Mouse (Mus musculus) forebrain, postnatal 0 days (tissue): ENCODE results near the gene Washc3. TPM values are rescaled to one million over a fixed set of nuclear protein-coding genes. Genes with fewer than 3 reads are reported as not detected.

Source experiments
- ATAC-seq: fragments of 200-750 bp; cut with Nextera tagmentation; 2 replicates; pipeline ENCODE4 v1.8.0; 2017; ENCODE audit warnings: mild to moderate bottlenecking, moderate library complexity
- DNase-seq: peaks from one replicate; pipeline ENCODE4 v3.0.0-alpha.2; 2015
- H3K27ac ChIP-seq: fragments of 300-500 bp; sonication (generic); 2 replicates; pipeline ENCODE4 v1.5.1; 2014; ENCODE audit warnings: low read depth, mild to moderate bottlenecking, antibody characterized with exemption, low read length, moderate library complexity, mixed read lengths
- H3K27me3 ChIP-seq: fragments of 300-500 bp; sonication (generic); 2 replicates; pipeline ENCODE4 v1.6.1; 2014; ENCODE audit warnings: mild to moderate bottlenecking, low read length, mixed read lengths; ENCODE audit not compliant: insufficient read depth
- H3K36me3 ChIP-seq: fragments of 300-500 bp; sonication (generic); 2 replicates; pipeline ENCODE4 v1.6.1; 2014; ENCODE audit warnings: mild to moderate bottlenecking, moderate library complexity; ENCODE audit not compliant: insufficient read depth
- H3K4me1 ChIP-seq: fragments of 300-500 bp; sonication (generic); 2 replicates; pipeline ENCODE4 v1.6.1; 2014; ENCODE audit warnings: antibody characterized with exemption; ENCODE audit not compliant: insufficient read depth
- H3K4me2 ChIP-seq: fragments of 300-500 bp; sonication (generic); 2 replicates; pipeline ENCODE4 v1.6.1; 2014; ENCODE audit warnings: low read depth, mild to moderate bottlenecking, moderate library complexity
- H3K4me3 ChIP-seq: fragments of 300-500 bp; sonication (generic); 2 replicates; pipeline ENCODE4 v1.5.1; 2014; ENCODE audit warnings: low read depth, low read length, mixed read lengths
- H3K9ac ChIP-seq: fragments of 300-500 bp; sonication (generic); 2 replicates; pipeline ENCODE4 v1.6.1; 2014; ENCODE audit warnings: mild to moderate bottlenecking
- H3K9me3 ChIP-seq: fragments of 300-500 bp; sonication (generic); 2 replicates; pipeline ENCODE4 v1.6.1; 2016; ENCODE audit warnings: low read length
- CTCF ChIP-seq: sonication (generic); IDR thresholded peaks from 2 replicates; pipeline ENCODE4 v1.5.1; 2016; ENCODE audit warnings: antibody characterized with exemption, control low read depth, low read depth
- WGBS: fragments of 180-500 bp; shearing (Covaris S2); extraction: QIAGEN DNeasy Blood & Tissue Kit; methylation state at CpG from one replicate; pipeline ENCODE4 v1.1.7; 2014; 5-methylcytosine and 5-hydroxymethylcytosine counted together
- polyA plus RNA-seq: library from polyadenylated mRNA; unstranded; fragments of >200 nt; fragmentation: Nextera tagmentation; extraction: Ambion mirVana; gene quantifications from 2 replicates; pipeline ENCODE4 v1.2.1, GENCODE M21; 2015
- total RNA-seq: library from RNA; depleted of rRNA; stranded (reverse); fragments of >200 nt; gene quantifications from 2 replicates; pipeline ENCODE4 v1.2.3, GENCODE M21; 2014

The Washc3 gene
- total and polyA plus RNA-seq, 2 experiments from 2014 or later: 27.1 to 40.4 TPM

DNA sequence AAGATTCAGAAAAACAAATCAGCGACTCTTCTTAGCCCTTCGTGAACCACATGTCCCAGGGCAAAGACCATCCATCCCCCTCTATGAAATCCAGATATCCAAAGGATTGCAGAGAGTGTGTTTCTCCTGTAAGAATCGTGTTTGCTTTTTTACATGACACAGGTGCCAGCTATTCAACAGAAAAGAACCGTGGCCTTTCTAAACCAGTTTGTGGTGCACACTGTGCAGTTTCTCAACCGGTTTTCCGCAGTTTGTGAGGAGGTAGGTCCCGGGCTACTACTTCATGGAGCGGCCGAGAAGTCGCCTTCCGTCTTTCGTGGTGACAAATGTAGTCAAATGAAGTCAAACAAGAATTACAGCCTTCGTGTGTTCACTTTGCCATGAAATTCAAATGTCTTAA is 757 bp downstream of the Washc3 start:
- Histone ChIP-seq H3K27ac (peak overlapping the region; percentile 91), H3K9me3 (no peaks in the 10 kb centered on the region), H3K9ac (peak overlapping the region; percentile 89), H3K27me3 (no peaks in the 10 kb centered on the region), H3K36me3 (0 out of 2 replicates have a peak, but pooled peaks cover 5% of the 10 kb centered on the region), H3K4me3 (peak overlapping the region; percentile 74), H3K4me2 (peak overlapping the region; percentile 66), H3K4me1 (0 out of 2 replicates have a peak, but pooled peaks cover 3% of the 10 kb centered on the region)
- no peak for TF ChIP-seq CTCF
- WGBS: 74% methylated on average over 13 of the region's 13 CpGs
- DNase-seq (no peak), ATAC-seq (no peak; the same call in 1 of the 2 replicates)

DNA sequence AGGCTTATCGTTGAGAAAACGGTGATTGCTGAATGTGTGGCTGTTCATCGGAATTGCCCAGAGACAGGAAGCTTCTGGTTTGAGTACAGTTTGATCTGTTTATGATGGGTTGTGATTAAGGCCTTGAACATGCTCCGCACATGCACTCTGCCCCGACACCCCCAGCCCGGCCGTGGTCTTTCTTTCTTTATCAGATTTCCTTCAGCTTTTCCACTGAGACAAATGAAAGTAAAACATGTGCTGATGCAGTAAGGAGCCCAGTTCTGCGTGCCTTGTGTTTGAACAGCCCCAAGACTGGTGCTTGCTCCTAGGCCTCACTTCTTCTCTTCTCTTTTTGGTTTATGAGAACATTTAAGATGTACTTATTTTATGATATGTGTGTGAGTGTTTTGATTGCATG is 1.7 kb downstream of the Washc3 start:
- DNase-seq (no peak), ATAC-seq (no peak)
- Histone ChIP-seq H3K4me3 (no peak overlapping the region), H3K4me1 (0 out of 2 replicates have a peak, but pooled peaks cover 3% of the 10 kb centered on the region), H3K27me3 (no peaks in the 10 kb centered on the region), H3K4me2 (no peak overlapping the region), H3K9ac (no peak overlapping the region), H3K27ac (no peak overlapping the region), H3K36me3 (0 out of 2 replicates have a peak, but pooled peaks cover 5% of the 10 kb centered on the region), H3K9me3 (no peaks in the 10 kb centered on the region)
- no peak for TF ChIP-seq CTCF
- WGBS: 97% methylated on average over 8 of the region's 8 CpGs

DNA sequence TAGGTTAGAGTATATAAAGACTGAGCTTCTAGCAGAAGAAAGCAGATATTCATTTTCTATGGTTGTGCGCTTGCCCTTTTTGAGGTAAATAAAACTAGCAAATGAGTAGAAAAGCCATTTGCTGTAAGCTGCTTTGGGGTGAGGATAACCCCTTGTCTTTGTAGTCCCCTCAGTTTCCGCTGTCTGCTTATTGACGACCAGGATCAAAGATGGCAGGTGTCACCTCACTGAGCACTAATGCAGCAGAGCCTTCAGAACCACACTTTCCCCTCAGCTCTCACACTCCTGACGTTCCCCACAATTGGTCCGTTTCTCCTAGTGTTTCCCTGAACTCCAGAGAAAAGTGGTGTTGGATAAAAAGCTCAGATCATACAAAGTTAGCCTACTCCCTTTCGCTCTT is 2.3 kb downstream of the Washc3 start:
- WGBS: 92% methylated on average over 6 of the region's 6 CpGs
- Histone ChIP-seq H3K36me3 (0 out of 2 replicates have a peak, but pooled peaks cover 5% of the 10 kb centered on the region), H3K9ac (no peak overlapping the region), H3K4me3 (no peak overlapping the region), H3K27ac (no peak overlapping the region), H3K4me2 (no peak overlapping the region), H3K9me3 (no peaks in the 10 kb centered on the region), H3K27me3 (no peaks in the 10 kb centered on the region), H3K4me1 (0 out of 2 replicates have a peak, but pooled peaks cover 3% of the 10 kb centered on the region)
- no peak for TF ChIP-seq CTCF
- DNase-seq (no peak), ATAC-seq (no peak)

DNA sequence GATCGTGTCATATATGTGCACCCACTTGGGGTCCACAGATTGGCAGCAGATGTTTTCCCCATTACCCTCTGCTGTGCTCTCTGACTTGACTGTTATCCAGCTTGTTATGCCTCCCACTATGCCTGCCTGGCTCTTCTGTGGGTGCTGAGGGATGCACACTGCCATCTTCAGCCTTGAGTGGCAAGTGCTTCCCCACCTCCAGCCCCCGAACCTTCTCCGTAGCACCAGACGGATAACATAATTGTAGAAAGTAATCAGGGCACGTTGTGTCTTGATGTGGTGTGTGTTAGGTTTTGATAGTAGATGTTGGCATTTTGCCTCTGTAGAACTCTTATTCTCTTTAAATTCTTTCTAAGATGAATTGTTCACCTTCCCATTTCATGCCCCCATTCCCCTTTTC is 11.8 kb downstream of the Washc3 start:
- DNase-seq (no peak), ATAC-seq (no peak)
- H3K9me3 ChIP-seq: no peaks in the 10 kb centered on the region
- H3K9ac ChIP-seq: no peak overlapping the region
- no peak overlapping the region for H3K4me2 ChIP-seq
- H3K27me3 ChIP-seq: no peaks in the 10 kb centered on the region
- no peaks in the 10 kb centered on the region for H3K4me1 ChIP-seq
- 81% methylated on average over 5 of the region's 5 CpGs for WGBS
- no peak overlapping the region for H3K4me3 ChIP-seq
- no peak overlapping the region for H3K27ac ChIP-seq
- peaks cover 12% of the 10 kb centered on the region; the same call in 1 of the 2 replicates for H3K36me3 ChIP-seq
- TF ChIP-seq CTCF: no peak

DNA sequence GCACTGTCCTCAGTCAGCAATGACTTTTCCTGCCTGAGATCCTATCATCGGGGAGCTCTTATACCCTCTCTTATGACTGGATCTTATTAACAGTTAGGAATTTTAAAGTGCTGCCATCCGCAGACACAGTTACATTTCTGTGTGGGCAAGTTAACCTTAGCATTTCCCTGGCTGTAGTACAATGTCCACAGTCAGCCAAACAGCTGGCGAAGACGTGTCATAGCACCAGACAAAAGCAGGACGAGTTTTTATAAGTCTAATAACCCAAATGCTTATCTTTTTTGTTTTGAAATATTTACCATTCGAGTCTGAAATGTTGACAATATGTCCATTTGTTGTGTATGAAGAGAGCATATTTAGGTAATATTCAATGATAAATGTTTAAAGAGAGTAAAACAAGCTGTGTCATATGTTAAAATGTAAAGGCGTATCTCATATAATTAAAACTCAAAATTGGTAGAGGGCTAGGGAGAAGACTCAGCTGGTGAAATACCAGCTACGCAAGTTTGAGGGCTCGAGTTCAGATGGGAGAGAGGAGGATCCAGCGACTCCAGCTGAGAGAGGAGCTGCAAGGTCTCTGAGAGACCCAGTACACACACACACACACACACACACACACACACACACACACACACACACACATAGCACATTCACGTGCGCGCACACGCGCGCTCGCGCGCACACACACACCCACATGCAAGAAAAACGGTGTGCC is 14.1 kb downstream of the Washc3 start:
- no peak for ATAC-seq
- no peaks in the 10 kb centered on the region for H3K9me3 ChIP-seq
- no peak overlapping the region for H3K9ac ChIP-seq
- H3K4me1 ChIP-seq: no peaks in the 10 kb centered on the region
- H3K4me2 ChIP-seq: no peak overlapping the region
- no peaks in the 10 kb centered on the region for H3K27me3 ChIP-seq
- peaks cover 17% of the 10 kb centered on the region; the same call in 1 of the 2 replicates for H3K36me3 ChIP-seq
- H3K4me3 ChIP-seq: no peak overlapping the region
- no peak for TF ChIP-seq CTCF
- 96% methylated on average over 20 of the region's 20 CpGs for WGBS
- DNase-seq: no peak
- no peak overlapping the region for H3K27ac ChIP-seq

DNA sequence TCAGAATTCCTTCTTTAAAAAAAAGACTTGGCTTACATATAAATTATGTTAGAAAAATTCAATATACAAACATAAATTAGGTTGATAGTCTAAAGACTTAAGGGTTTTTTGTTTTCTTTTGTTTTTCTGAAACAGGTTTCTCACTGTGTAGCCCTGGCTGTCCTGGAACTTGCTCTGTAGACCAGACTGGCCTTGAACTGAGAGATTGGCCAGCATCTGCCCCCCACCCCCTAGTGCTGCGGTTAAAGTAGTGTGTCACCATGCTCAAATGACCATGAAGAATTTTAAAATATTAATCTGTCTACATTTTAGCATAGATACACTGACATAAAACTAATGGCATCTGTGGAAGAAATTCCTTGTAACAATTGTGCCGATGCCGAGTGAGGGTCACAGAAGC is 17.3 kb downstream of the Washc3 start:
- Histone ChIP-seq H3K27me3 (no peaks in the 10 kb centered on the region), H3K27ac (no peak overlapping the region), H3K9ac (no peak overlapping the region), H3K4me2 (no peak overlapping the region), H3K9me3 (no peaks in the 10 kb centered on the region), H3K4me1 (no peaks in the 10 kb centered on the region), H3K4me3 (no peak overlapping the region), H3K36me3 (0 out of 2 replicates have a peak, but pooled peaks cover 14% of the 10 kb centered on the region)
- TF ChIP-seq CTCF: no peak
- no peak for DNase-seq
- ATAC-seq: no peak
- 95% methylated on average over 3 of the region's 3 CpGs for WGBS

DNA sequence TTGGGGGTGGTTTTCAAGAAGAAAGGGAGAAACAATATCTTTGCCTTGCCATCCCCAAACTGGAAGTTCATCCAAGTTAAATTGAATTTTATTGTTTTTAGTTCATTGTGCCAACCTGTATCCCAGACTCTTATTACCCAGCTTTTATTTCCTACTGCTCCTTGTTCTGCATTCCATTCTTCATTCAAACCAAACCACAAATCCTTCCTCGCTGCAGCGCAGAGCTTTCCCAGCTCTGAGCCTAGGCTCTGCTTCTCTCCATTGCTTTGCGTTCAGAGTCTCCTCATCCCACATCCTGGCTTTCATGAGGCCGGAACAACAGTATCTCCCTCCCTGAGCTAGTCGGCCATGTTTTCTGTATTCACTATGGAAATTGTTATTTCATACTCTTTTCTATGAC is 20.8 kb downstream of the Washc3 start:
- Histone ChIP-seq H3K4me1 (no peaks in the 10 kb centered on the region), H3K9me3 (no peaks in the 10 kb centered on the region), H3K27ac (no peak overlapping the region), H3K4me3 (no peak overlapping the region), H3K27me3 (no peaks in the 10 kb centered on the region), H3K36me3 (0 out of 2 replicates have a peak, but pooled peaks cover 5% of the 10 kb centered on the region), H3K9ac (no peak overlapping the region), H3K4me2 (no peak overlapping the region)
- TF ChIP-seq CTCF: no peak
- WGBS: 90% methylated on average over 5 of the region's 5 CpGs
- no peak for DNase-seq
- ATAC-seq: no peak
